8 mouse cellular contexts compared by ENCODE assay signal in the genomic region with DNA sequence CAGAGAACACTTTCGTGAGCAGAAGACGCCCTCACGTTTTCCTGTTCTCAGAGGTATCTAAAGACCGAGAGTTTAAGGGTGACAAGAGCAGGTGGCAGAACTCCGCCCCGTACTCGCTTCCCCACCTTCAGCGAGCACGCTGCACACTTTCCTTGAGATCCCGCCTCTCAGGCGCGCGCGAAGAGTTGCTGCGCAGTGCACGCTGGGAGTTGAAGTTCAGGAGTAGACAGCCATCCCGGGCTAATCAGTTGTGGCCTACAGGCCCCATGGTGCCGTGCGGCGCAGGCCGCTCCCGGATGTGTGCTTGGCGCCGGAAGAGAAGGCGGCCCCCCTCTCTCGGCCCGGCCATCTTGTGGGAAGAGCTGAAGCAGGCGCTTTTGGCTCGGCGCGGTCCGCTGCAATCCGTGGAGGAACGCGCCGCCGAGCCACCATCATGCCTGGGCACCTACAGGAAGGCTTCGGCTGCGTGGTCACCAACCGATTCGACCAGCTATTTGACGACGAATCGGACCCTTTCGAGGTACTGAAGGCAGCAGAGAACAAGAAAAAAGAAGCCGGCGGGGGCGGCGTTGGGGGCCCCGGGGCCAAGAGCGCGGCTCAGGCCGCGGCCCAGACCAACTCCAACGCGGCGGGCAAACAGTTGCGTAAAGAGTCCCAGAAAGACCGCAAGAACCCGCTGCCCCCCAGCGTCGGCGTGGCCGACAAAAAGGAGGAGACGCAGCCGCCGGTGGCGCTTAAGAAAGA. TPM values are rescaled to one million over a fixed set of nuclear protein-coding genes. Genes with fewer than 3 reads are reported as not detected.
A peak's percentile ranks its signal among the peaks of the same experiment; 100 is the strongest.
DNase-seq lines count a peak whose midpoint lies in the region; ATAC-seq and TF ChIP-seq lines count a peak whose summit lies in the region.

No protein-coding gene starts in this region.

- peaks cover 8% of the 10 kb centered on the region; the same call in 1 of the 2 replicates for H3K4me1 ChIP-seq in hindbrain, postnatal 0 days (ENCODE audit: insufficient read depth, low read length)

- H3K4me3 ChIP-seq in gastrocnemius, adult 2 months, result peak overlapping the region; percentile 84
- H3K4me3 ChIP-seq in hindbrain, postnatal 0 days (ENCODE audit: low read length), result peak overlapping the region; percentile 85
- H3K4me3 ChIP-seq in left cerebral cortex, adult 2 months, result peak overlapping the region; percentile 87

- peak overlapping the region; percentile 92 for H3K9ac ChIP-seq in hindbrain, postnatal 0 days (replicated peaks; ENCODE audit: low read length)

- TF ChIP-seq CTCF in gastrocnemius, adult 2 months (IDR thresholded peaks at IDR 0.05), result no peak
- no peak for TF ChIP-seq CTCF in hindbrain, postnatal 0 days (IDR thresholded peaks at IDR 0.05; ENCODE audit: low read depth)
- no peak for TF ChIP-seq CTCF in left cerebral cortex, adult 2 months (IDR thresholded peaks at IDR 0.05)

- DNase-seq in ZHBTc4 (ENCODE audit: low read depth, low spot score), result peak; percentile 100
- DNase-seq in gastrocnemius, adult 2 months, result peak; percentile 97
- DNase-seq in hindbrain, postnatal 0 days (ENCODE audit: low spot score), result peak; percentile 98
- peak; percentile 95 to 97 for DNase-seq in left cerebral cortex, adult 2 months (ENCODE audit: extremely low spot score in 1 of 2, low spot score in 2 of 2)
- peak; percentile 97 to 98 for DNase-seq in right cerebral cortex, adult 2 months (ENCODE audit: low spot score in 2 of 2)
- peak; percentile 95 for DNase-seq in urinary bladder, postnatal 14 days (ENCODE audit: low spot score)

- H3K4me2 ChIP-seq in hindbrain, postnatal 0 days (ENCODE audit: low read depth, low read length), result peak overlapping the region; percentile 77

- no peaks in the 10 kb centered on the region for H3K36me3 ChIP-seq in hindbrain, postnatal 0 days (ENCODE audit: insufficient read depth, low read length)

- H3K27ac ChIP-seq in gastrocnemius, adult 2 months, result peak overlapping the region; percentile 96
- H3K27ac ChIP-seq in hindbrain, postnatal 0 days, result peak overlapping the region; percentile 93
- H3K27ac ChIP-seq in left cerebral cortex, adult 2 months, result peak overlapping the region; percentile 85

- H3K27me3 ChIP-seq in hindbrain, postnatal 0 days (ENCODE audit: insufficient read depth, low read length), result no peaks in the 10 kb centered on the region

- peak; percentile 86 for ATAC-seq in common myeloid progenitor, adult 5-6 weeks (replicated peaks; ENCODE audit: low read depth, poor library complexity, severe bottlenecking)
- ATAC-seq in hindbrain, postnatal 0 days, result peak; percentile 100
- peak; percentile 90 for ATAC-seq in megakaryocyte, adult 5-6 weeks (ENCODE audit: poor library complexity, severe bottlenecking)

- under 1% methylated on average over 67 of the region's 68 CpGs for WGBS in hindbrain, postnatal 0 days

- intact Hi-C loops in gastrocnemius, adult 2 months (cut with DNase I), result loop anchor here (2.0 to 5.0 kb wide), 2 partner anchors 40 to 70 kb away; no protein-coding TSS in a partner anchor
- intact Hi-C loops in left cerebral cortex, adult 2 months (cut with DNase I), result loop anchor here (1.0 to 5.0 kb wide), 6 partner anchors 36 to 230 kb away; partner anchors contain the start of gene Gadd45a

- H3K9me3 ChIP-seq in hindbrain, postnatal 0 days (ENCODE audit: low read length), result no peaks in the 10 kb centered on the region

RNA-seq across cellular contexts. Expression of gene Serbp1, which starts 28.9 kb away (rescaled TPM):
- 2,714 and 3,049 TPM in 2 replicates for total RNA-seq in common myeloid progenitor, adult 5-6 weeks (2017)
- 100 to 1,000 TPM; 283 to 348 TPM for total RNA-seq in gastrocnemius, adult 2 months (2021)
- total RNA-seq in hindbrain, postnatal 0 days (2014; rRNA removed), result 134 and 177 TPM in 2 replicates
- 283 and 302 TPM in 2 replicates for polyA plus RNA-seq in hindbrain, postnatal 0 days (2015; fragmentation: Nextera tagmentation; extraction: Ambion mirVana)
- 100 to 1,000 TPM; 188 to 193 TPM for total RNA-seq in left cerebral cortex, adult 2 months (2021)
- total RNA-seq in megakaryocyte, adult 5-6 weeks (2015), result 412 and 434 TPM in 2 replicates
- 996 and 1,021 TPM in 2 replicates for total RNA-seq in megakaryocyte, adult 5-6 weeks (2017)

Comparison
In these comparisons a context has a peak if more than half of its experiments do, and no peak if none do; other contexts are left out.
1. Peak in every context shown above with its lines: DNase-seq, ATAC-seq, H3K4me3 ChIP-seq and H3K27ac ChIP-seq.